Mouse (Mus musculus) lung, adult 2 months (tissue): Measurements from ENCODE around the gene Slc6a17. TPM values are rescaled to one million over a fixed set of nuclear protein-coding genes. Genes with fewer than 3 reads are reported as not detected.

ENCODE experiments used
- DNase-seq: peaks from one replicate; pipeline ENCODE4 v3.0.0; 2022
- H3K4me1 ChIP-seq: fragments of 200-500 bp; 2 replicates; pipeline ENCODE4 v1.6.1; 2011; ENCODE audit warnings: low read length; ENCODE audit not compliant: control insufficient read depth, insufficient read depth
- H3K4me3 ChIP-seq: fragments of 200-500 bp; replicated peaks from 2 replicates; pipeline ENCODE3; 2011; ENCODE audit warnings: low read depth, mild to moderate bottlenecking, control low read depth, low read length; ENCODE audit errors: extremely low read depth
- CTCF ChIP-seq: fragments of 200-500 bp; IDR thresholded peaks from 2 replicates; pipeline ENCODE4 v1.5.1; 2011; ENCODE audit warnings: mild to moderate bottlenecking, low read length, control low read depth; ENCODE audit not compliant: insufficient read depth
- POLR2A ChIP-seq: fragments of 200-500 bp; IDR thresholded peaks from 2 replicates; pipeline ENCODE4 v1.6.1; 2011; ENCODE audit warnings: low read depth, mild to moderate bottlenecking, control low read depth, low read length, borderline replicate concordance; ENCODE audit errors: extremely low read depth
- WGBS: fragments of 180-500 bp; shearing (Covaris S2); methylation state at CpG from one replicate; pipeline ENCODE4 v1.1.7; 2018; 5-methylcytosine and 5-hydroxymethylcytosine counted together
- polyA plus RNA-seq: library from polyadenylated mRNA; depleted of rRNA; stranded (reverse); fragments of >200 nt; gene quantifications from 2 replicates; pipeline ENCODE4 v1.2.3, GENCODE M21; 2012

Slc6a17 gene
- polyA plus RNA-seq, 1 experiment: 1.5 TPM

GRCm38 (mm10) chr3:107454280-107454679, 63.5 kb downstream of the Slc6a17 start:
- whole genome bisulfite sequencing: 66% methylated on average over 4 of the region's 4 CpGs
- TF ChIP-seq POLR2A (no peak), CTCF (no peak)
- Histone ChIP-seq H3K4me3 (no peak overlapping the region), H3K4me1 (0 out of 2 replicates have a peak, but pooled peaks cover 3% of the 10 kb centered on the region)
- no peak for DNase-seq

- TF ChIP-seq CTCF: no peak
- no peak for TF ChIP-seq POLR2A
- Histone ChIP-seq H3K4me3 (no peak overlapping the region), H3K4me1 (no peaks in the 10 kb centered on the region)
- no peak for DNase-seq
- 63% methylated on average over 3 of the region's 3 CpGs for WGBS
Measured at GRCm38 (mm10) chr3:107446822-107447221, 71.0 kb downstream of the Slc6a17 start.

- no peak for DNase-seq
- H3K4me3 ChIP-seq: no peak overlapping the region
- WGBS: 81% methylated on average over 5 of the region's 5 CpGs
- H3K4me1 ChIP-seq: no peaks in the 10 kb centered on the region
- TF ChIP-seq CTCF (no peak), POLR2A (no peak)
Measured at GRCm38 (mm10) chr3:107443866-107444265, 74.0 kb downstream of the Slc6a17 start.

GRCm38 (mm10) chr3:107442191-107442590, 75.6 kb downstream of the Slc6a17 start:
- Histone ChIP-seq H3K4me3 (no peak overlapping the region), H3K4me1 (no peaks in the 10 kb centered on the region)
- TF ChIP-seq POLR2A (no peak), CTCF (no peak)
- DNase-seq: no peak
- WGBS: 82% methylated on average over 11 of the region's 11 CpGs

GRCm38 (mm10) chr3:107441306-107441705, 76.5 kb downstream of the Slc6a17 start:
- no peak for DNase-seq
- whole genome bisulfite sequencing: 81% methylated on average over 8 of the region's 8 CpGs
- Histone ChIP-seq H3K4me3 (no peak overlapping the region), H3K4me1 (no peaks in the 10 kb centered on the region)
- TF ChIP-seq POLR2A: no peak
- TF ChIP-seq CTCF: no peak

- 85% methylated on average over 11 of the region's 11 CpGs for WGBS
- H3K4me3 ChIP-seq: no peak overlapping the region
- DNase-seq: no peak
- no peak for TF ChIP-seq CTCF
- TF ChIP-seq POLR2A: no peak
- H3K4me1 ChIP-seq: no peaks in the 10 kb centered on the region
Measured at GRCm38 (mm10) chr3:107439280-107439679, 78.5 kb downstream of the Slc6a17 start.

GRCm38 (mm10) chr3:107437666-107438065, 80.2 kb downstream of the Slc6a17 start:
- H3K4me3 ChIP-seq: no peak overlapping the region
- WGBS: 92% methylated on average over 2 of the region's 2 CpGs
- no peaks in the 10 kb centered on the region for H3K4me1 ChIP-seq
- DNase-seq: no peak
- no peak for TF ChIP-seq CTCF
- no peak for TF ChIP-seq POLR2A

GRCm38 (mm10) chr3:107436434-107436833, 81.4 kb downstream of the Slc6a17 start:
- WGBS: 55% methylated on average over 6 of the region's 6 CpGs
- no peak for TF ChIP-seq CTCF
- no peak for TF ChIP-seq POLR2A
- no peak overlapping the region for H3K4me3 ChIP-seq

GRCm38 (mm10) chr3:107433614-107434013, 84.2 kb downstream of the Slc6a17 start:
- 38% methylated on average over 9 of the region's 9 CpGs for WGBS
- H3K4me3 ChIP-seq: no peak overlapping the region
- TF ChIP-seq POLR2A: no peak
- no peak for TF ChIP-seq CTCF
- no peak for DNase-seq
- H3K4me1 ChIP-seq: no peaks in the 10 kb centered on the region

More at GRCm38 (mm10) chr3:107436434-107436833, 81.4 kb downstream of the Slc6a17 start:
- no peak for DNase-seq
- H3K4me1 ChIP-seq: no peaks in the 10 kb centered on the region

- 18% methylated on average over 1 of the region's 1 CpGs for whole genome bisulfite sequencing
- Histone ChIP-seq H3K4me3 (no peak overlapping the region), H3K4me1 (no peaks in the 10 kb centered on the region)
- TF ChIP-seq POLR2A: no peak
- TF ChIP-seq CTCF: no peak
- no peak for DNase-seq
Measured at GRCm38 (mm10) chr3:107431268-107431667, 86.5 kb downstream of the Slc6a17 start.
